Mouse (Mus musculus): ENCODE measurements around the gene Cldn12.

DNA sequence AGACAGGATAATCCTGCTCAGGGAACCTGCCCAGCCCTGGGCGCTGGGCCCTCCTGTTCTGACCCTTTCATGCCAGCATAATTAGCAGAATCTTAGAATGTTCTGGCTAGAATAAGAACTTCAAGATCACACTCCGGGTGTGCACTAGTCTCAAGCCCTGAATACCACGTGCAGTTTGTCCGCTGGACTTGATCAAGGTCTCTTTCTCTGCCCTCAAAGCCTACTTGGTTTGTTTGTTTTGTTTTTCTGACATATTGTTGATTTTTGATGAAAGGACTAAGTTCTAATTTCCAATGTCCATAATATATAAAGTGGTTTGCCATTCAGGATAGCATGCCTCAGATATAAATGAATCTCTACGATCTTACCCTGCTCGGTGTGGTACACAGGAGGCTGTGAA, 35.7 kb downstream of the Cldn12 start, which contains the start of gene 1700015F17Rik:
- TF ChIP-seq CTCF (conservative IDR thresholded peaks at IDR 0.05; ENCODE audit: low read length) (no peak), NANOG (IDR thresholded peaks at IDR 0.05; ENCODE audit: borderline replicate concordance, low read length) (no peak)
